Mouse (Mus musculus): Measurements from ENCODE around the gene Jsrp1. TPM values are rescaled to one million over a fixed set of nuclear protein-coding genes. Genes with fewer than 3 reads are reported as not detected.

Gene Jsrp1
- polyA plus RNA-seq, 1 experiment from 2014 or later, result not detected

DNA sequence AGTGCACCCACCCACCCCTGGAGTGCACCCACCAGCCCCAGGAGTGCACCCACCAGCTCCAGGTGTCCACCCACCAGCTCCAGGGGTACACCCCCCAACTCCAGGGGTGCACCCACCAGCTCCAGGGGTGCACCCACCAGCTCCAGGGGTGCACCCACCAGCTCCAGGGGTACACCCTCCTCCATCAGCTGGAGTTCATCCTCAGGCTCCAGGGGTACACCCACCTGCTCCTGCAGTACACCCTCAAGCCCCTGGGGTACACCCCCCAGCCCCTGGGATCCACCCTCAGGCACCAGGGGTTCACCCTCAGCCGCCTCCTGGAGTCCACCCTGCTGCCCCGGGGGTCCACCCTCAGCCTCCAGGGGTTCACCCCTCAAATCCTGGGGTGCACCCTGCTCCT lies 9.0 kb downstream of the Jsrp1 start:
- no peak for DNase-seq (ENCODE audit: low read depth, low spot score)
- no peaks in the 10 kb centered on the region for H3K27me3 ChIP-seq
- ChIA-PET POLR2A (no interaction called here), CTCF (interaction anchor here (2.1 kb wide), 1 partner anchor 13 kb away, joined by 8 read pairs; no protein-coding TSS in a partner anchor)
- TF ChIP-seq CTCF (IDR thresholded peaks at IDR 0.05), result no peak
- ATAC-seq, result no peak
- in situ Hi-C loops (cut with MboI; ENCODE audit: low pct_unique_long_range_greater_than_20kb), result no loop called here

DNA sequence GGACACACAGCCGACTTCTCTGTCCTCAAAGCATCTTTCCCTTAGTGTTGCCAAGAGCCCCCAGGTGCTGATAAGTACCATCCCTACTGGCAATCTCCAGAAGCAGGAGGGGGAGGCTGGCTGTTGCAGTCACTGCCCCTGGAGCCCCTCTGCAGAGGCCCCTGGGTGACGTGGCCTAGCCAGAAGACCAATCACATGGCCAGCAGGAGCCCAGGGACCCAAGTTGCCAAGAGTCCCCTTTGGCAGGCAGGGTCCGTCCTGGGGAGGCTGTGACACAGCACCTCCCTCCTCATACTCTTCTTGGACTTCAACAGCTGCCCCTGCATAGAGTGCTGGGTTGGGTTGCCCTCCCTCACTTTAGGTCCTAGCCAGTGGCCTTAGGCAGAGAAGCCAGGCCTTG lies 10.3 kb downstream of the Jsrp1 start:
- no peaks in the 10 kb centered on the region for H3K27me3 ChIP-seq
- no peak for ATAC-seq
- in situ Hi-C loops (cut with MboI; ENCODE audit: low pct_unique_long_range_greater_than_20kb), result no loop called here
- ChIA-PET POLR2A (no interaction called here), CTCF (no interaction called here)
- TF ChIP-seq CTCF (IDR thresholded peaks at IDR 0.05), result no peak
- no peak for DNase-seq (ENCODE audit: low read depth, low spot score)

GRCm38 (mm10) chr10:80802204-80802912 lies 10.9 kb downstream of the Jsrp1 start:
- H3K27me3 ChIP-seq, result no peaks in the 10 kb centered on the region
- DNase-seq (ENCODE audit: low read depth, low spot score), result no peak
- ChIA-PET CTCF (no interaction called here), POLR2A (no interaction called here)
- no peak for TF ChIP-seq CTCF (IDR thresholded peaks at IDR 0.05)
- in situ Hi-C loops (cut with MboI; ENCODE audit: low pct_unique_long_range_greater_than_20kb), result no loop called here
- ATAC-seq, result no peak

GRCm38 (mm10) chr10:80799070-80799566 lies 14.2 kb downstream of the Jsrp1 start:
- in situ Hi-C loops (cut with MboI; ENCODE audit: low pct_unique_long_range_greater_than_20kb), result loop anchor here (5.0 kb wide), 1 partner anchor 52 kb away; no protein-coding TSS in a partner anchor
- DNase-seq (ENCODE audit: low read depth, low spot score) (no peak), ATAC-seq (no peak)
- no peak for TF ChIP-seq CTCF (IDR thresholded peaks at IDR 0.05)
- POLR2A ChIA-PET, result interaction anchor here (0.6 kb wide), 1 partner anchor 47 kb away, joined by 3 read pairs; no protein-coding TSS in a partner anchor
- CTCF ChIA-PET, result no interaction called here
- H3K27me3 ChIP-seq, result no peaks in the 10 kb centered on the region

- in situ Hi-C loops (cut with MboI; ENCODE audit: low pct_unique_long_range_greater_than_20kb), result loop anchor here (5.0 kb wide), 1 partner anchor 51 kb away; no protein-coding TSS in a partner anchor
- no peaks in the 10 kb centered on the region for H3K27me3 ChIP-seq
These were observed 14.9 kb downstream of the Jsrp1 start, which contains the start of the genes Sf3a2 and Plekhj1 for GRCm38 (mm10) chr10:80798150-80799006. Gene Sf3a2 (plus strand): TSS chr10:80798198. Gene Plekhj1 (minus strand): TSS chr10:80798626.

DNA sequence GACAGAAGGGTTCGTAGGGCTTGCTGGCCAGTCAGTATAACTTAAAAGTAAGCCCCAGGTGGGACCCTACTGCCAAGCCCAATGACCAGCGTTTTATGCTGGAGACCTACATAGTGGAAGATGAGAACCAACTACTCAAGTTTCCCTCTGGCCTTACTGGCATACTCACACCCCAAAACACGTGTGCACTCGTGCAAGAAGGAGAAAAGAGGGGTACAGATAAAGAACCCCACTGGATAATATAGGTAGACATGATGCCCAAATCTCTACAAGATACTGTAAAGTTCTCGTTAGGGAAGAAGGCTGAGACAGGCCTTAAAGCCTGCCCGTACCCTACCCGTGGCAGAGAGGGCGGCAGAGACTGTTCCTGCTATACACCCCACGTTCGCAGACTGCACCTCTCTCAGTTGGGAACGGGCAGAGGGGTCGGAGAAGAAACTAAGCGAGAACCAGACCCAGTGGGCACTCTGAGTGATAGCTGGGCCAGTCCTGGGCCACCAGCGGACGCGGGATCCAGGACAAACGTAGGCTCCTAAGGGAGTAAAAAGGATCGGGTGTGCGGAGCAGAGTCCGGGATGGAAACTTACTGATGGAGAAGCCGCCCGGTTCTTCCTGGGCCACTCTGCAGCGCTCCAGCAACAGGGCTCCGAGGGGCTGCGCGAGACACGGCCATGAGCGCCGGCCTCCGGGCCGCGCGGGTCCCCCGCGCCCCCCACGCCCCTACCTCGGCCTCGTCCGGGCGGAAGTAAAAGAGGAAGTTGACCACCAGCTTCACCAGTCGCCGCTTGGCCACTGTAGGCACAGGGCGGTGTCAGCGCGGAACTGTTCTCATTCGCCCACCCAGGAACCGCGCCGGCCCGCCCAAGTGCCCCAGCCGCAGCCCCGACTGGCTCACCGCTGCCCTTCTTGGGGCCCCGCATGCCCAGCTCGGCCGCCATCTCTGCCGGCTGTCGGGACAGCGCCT lies 15.8 kb downstream of the Jsrp1 start:
- in situ Hi-C loops (cut with MboI; ENCODE audit: low pct_unique_long_range_greater_than_20kb), result loop anchor here (5.0 kb wide), 1 partner anchor 50 kb away; no protein-coding TSS in a partner anchor
- ChIA-PET CTCF (no interaction called here), POLR2A (interaction anchor here (1.0 kb wide), 1 partner anchor 39 kb away, joined by 3 read pairs; no protein-coding TSS in a partner anchor)
- TF ChIP-seq CTCF (IDR thresholded peaks at IDR 0.05), result no peak
- no peaks in the 10 kb centered on the region for H3K27me3 ChIP-seq
- DNase-seq (ENCODE audit: low read depth, low spot score) (no peak), ATAC-seq (peak; percentile 42)

More at GRCm38 (mm10) chr10:80798150-80799006, 14.9 kb downstream of the Jsrp1 start, which contains the start of the genes Sf3a2 and Plekhj1:
- TF ChIP-seq CTCF (IDR thresholded peaks at IDR 0.05), result no peak
- POLR2A ChIA-PET, result interaction anchor here (0.6 to 1.0 kb wide), 2 partner anchors 40 to 46 kb away, joined by 3 read pairs; no protein-coding TSS in a partner anchor
- peak; percentile 64 for ATAC-seq
- DNase-seq (ENCODE audit: low read depth, low spot score), result peak; percentile 87
- CTCF ChIA-PET, result no interaction called here

DNA sequence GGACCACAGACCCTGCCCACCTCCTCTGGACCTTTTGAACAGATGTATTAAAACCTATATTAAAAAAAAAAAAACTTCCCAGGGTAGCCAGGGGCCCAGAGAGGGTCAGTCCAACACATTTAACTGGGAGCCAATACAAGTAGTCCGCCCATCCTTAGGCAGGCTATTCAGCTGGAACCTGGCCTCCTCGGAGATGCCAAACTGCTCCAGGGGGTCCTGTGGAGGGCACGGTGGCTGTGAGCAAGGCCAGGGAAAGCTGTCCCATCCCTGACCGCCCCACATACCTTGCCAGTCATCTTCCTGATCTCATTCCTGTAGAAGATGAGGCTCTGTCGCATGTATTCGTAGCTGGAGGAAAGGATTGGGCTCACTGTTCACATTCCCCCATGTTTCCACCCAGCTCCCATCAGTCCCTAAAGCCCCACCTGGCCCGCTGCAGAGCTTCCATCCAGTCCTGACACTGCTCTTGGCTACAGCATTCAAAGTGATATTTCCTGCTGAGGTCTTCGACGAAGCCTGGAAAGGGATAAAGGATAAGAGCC lies 16.9 kb downstream of the Jsrp1 start:
- no peak for TF ChIP-seq CTCF (IDR thresholded peaks at IDR 0.05)
- no peak for ATAC-seq
- no peaks in the 10 kb centered on the region for H3K27me3 ChIP-seq
- ChIA-PET POLR2A (no interaction called here), CTCF (no interaction called here)
- in situ Hi-C loops (cut with MboI; ENCODE audit: low pct_unique_long_range_greater_than_20kb), result loop anchor here (5.0 kb wide), 1 partner anchor 49 kb away; no protein-coding TSS in a partner anchor
- DNase-seq (ENCODE audit: low read depth, low spot score), result no peak

GRCm38 (mm10) chr10:80794750-80795149 lies 18.5 kb downstream of the Jsrp1 start:
- CTCF ChIA-PET, result no interaction called here
- in situ Hi-C loops (cut with MboI; ENCODE audit: low pct_unique_long_range_greater_than_20kb), result loop anchor here (5.0 kb wide), 1 partner anchor 47 kb away; no protein-coding TSS in a partner anchor

DNA sequence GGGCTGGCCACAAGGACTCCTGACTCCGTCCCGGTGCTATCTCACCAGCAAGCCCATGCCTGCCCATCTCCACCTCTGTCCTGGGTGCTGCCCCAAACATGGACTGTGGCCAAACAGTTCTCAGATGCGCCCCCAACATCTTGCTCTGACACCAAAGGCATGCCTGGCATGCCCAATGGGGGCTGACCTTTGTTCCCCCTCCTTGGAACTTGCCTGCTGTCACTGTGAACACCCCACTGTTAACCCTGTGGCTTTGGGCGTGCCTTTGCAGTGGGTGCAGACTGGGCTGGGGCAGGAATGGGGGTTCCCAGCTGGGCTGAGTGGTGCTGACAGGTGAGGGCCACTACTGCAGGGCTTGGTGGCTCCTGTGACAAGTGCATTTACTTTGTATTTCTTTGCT lies 19.5 kb downstream of the Jsrp1 start:
- no peak for TF ChIP-seq CTCF (IDR thresholded peaks at IDR 0.05)
- no peaks in the 10 kb centered on the region for H3K27me3 ChIP-seq
- ChIA-PET POLR2A (interaction anchor here (1.0 kb wide), 1 partner anchor 39 kb away, joined by 10 read pairs; the partner anchor contains the start of gene Dot1l), CTCF (no interaction called here)
- in situ Hi-C loops (cut with MboI; ENCODE audit: low pct_unique_long_range_greater_than_20kb), result no loop called here
- no peak for DNase-seq (ENCODE audit: low read depth, low spot score)
- ATAC-seq, result no peak

More at GRCm38 (mm10) chr10:80794750-80795149, 18.5 kb downstream of the Jsrp1 start:
- ATAC-seq (no peak), DNase-seq (ENCODE audit: low read depth, low spot score) (no peak)
- POLR2A ChIA-PET, result interaction anchor here (1.0 to 1.4 kb wide), 2 partner anchors 9 to 40 kb away, joined by 3 to 10 read pairs; partner anchors contain the start of gene Dot1l
- no peaks in the 10 kb centered on the region for H3K27me3 ChIP-seq
- no peak for TF ChIP-seq CTCF (IDR thresholded peaks at IDR 0.05)

Data from Patski (cell line).